Mouse (Mus musculus): ENCODE data around the gene Gm11985. TPM values are rescaled to one million over a fixed set of nuclear protein-coding genes. Genes with fewer than 3 reads are reported as not detected.

The Gm11985 gene
- polyA plus RNA-seq, 1 experiment from 2014 or later = 0.19 TPM

- H3K4me1 ChIP-seq = no peaks in the 10 kb centered on the region
- 0 out of 2 replicates have a peak, but pooled peaks have one; percentile 3 for ATAC-seq (ENCODE audit: low FRiP score, low read depth)
- no peaks in the 10 kb centered on the region for H3K36me3 ChIP-seq
- no peaks in the 10 kb centered on the region for H3K27me3 ChIP-seq
- H3K9ac ChIP-seq = no peak overlapping the region
- peak overlapping the region; percentile 52; the same call in 1 of the 2 replicates for H3K27ac ChIP-seq
- no peak overlapping the region for H3K4me3 ChIP-seq
- H3K4me2 ChIP-seq (replicated peaks) = no peak overlapping the region
- WGBS = 79% methylated on average over 10 of the region's 10 CpGs
- no peaks in the 10 kb centered on the region for H3K9me3 ChIP-seq
Observed at GRCm38 (mm10) chr11:7198481-7199256, 10.3 kb upstream of the Gm11985 start.

GRCm38 (mm10) chr11:7198006-7198405, 9.6 kb upstream of the Gm11985 start:
- Histone ChIP-seq H3K36me3 (no peaks in the 10 kb centered on the region), H3K4me2 (replicated peaks) (no peak overlapping the region), H3K4me3 (no peak overlapping the region), H3K27me3 (no peaks in the 10 kb centered on the region), H3K9ac (no peak overlapping the region), H3K27ac (peak overlapping the region; percentile 52), H3K9me3 (no peaks in the 10 kb centered on the region), H3K4me1 (no peaks in the 10 kb centered on the region)
- WGBS = 92% methylated on average over 19 of the region's 19 CpGs
- ATAC-seq (ENCODE audit: low FRiP score, low read depth) = no peak

GRCm38 (mm10) chr11:7197491-7197941, 9.1 kb upstream of the Gm11985 start, which contains the start of gene Igfbp1:
TSS of gene Igfbp1 (plus strand) at chr11:7197782.
- Histone ChIP-seq H3K36me3 (no peaks in the 10 kb centered on the region), H3K27me3 (no peaks in the 10 kb centered on the region), H3K4me3 (no peak within 1 kb of the TSS), H3K4me2 (replicated peaks) (no peak within 1 kb of the TSS), H3K4me1 (no peaks in the 10 kb centered on the region), H3K9ac (no peak within 1 kb of the TSS), H3K9me3 (no peaks in the 10 kb centered on the region), H3K27ac (peak within 1 kb of the TSS; percentile 52)
- ATAC-seq (ENCODE audit: low FRiP score, low read depth) = 0 out of 2 replicates have a peak, but pooled peaks have one; percentile 10
- 65% methylated on average over 12 of the region's 12 CpGs for WGBS

- no peak overlapping the region for H3K4me2 ChIP-seq (replicated peaks)
- no peak overlapping the region for H3K4me3 ChIP-seq
- WGBS = 80% methylated on average over 4 of the region's 4 CpGs
- H3K9ac ChIP-seq = no peak overlapping the region
- H3K27ac ChIP-seq = no peak overlapping the region
- H3K4me1 ChIP-seq = no peaks in the 10 kb centered on the region
- no peaks in the 10 kb centered on the region for H3K36me3 ChIP-seq
- no peaks in the 10 kb centered on the region for H3K9me3 ChIP-seq
- ATAC-seq (ENCODE audit: low FRiP score, low read depth) = no peak
- H3K27me3 ChIP-seq = no peaks in the 10 kb centered on the region
Observed at GRCm38 (mm10) chr11:7195312-7195685, 6.9 kb upstream of the Gm11985 start.

- Histone ChIP-seq H3K36me3 (no peaks in the 10 kb centered on the region), H3K27me3 (no peaks in the 10 kb centered on the region), H3K27ac (no peak overlapping the region), H3K9ac (no peak overlapping the region), H3K4me1 (no peaks in the 10 kb centered on the region; the same call in 1 of the 2 replicates), H3K4me2 (replicated peaks) (no peak overlapping the region), H3K4me3 (no peak overlapping the region), H3K9me3 (no peaks in the 10 kb centered on the region)
- 95% methylated on average over 10 of the region's 10 CpGs for WGBS
- no peak for ATAC-seq (ENCODE audit: low FRiP score, low read depth)
Observed at GRCm38 (mm10) chr11:7194432-7195311, 6.3 kb upstream of the Gm11985 start.

- Histone ChIP-seq H3K4me2 (replicated peaks) (no peak overlapping the region), H3K4me3 (no peak overlapping the region), H3K4me1 (no peaks in the 10 kb centered on the region; the same call in 1 of the 2 replicates), H3K27ac (no peak overlapping the region), H3K36me3 (no peaks in the 10 kb centered on the region), H3K9me3 (no peaks in the 10 kb centered on the region), H3K9ac (no peak overlapping the region), H3K27me3 (no peaks in the 10 kb centered on the region)
- 56% methylated on average over 9 of the region's 9 CpGs for WGBS
- no peak for ATAC-seq (ENCODE audit: low FRiP score, low read depth)
Observed at GRCm38 (mm10) chr11:7193134-7193533, 4.8 kb upstream of the Gm11985 start.

- Histone ChIP-seq H3K4me1 (no peaks in the 10 kb centered on the region; the same call in 1 of the 2 replicates), H3K27me3 (no peaks in the 10 kb centered on the region), H3K4me2 (replicated peaks) (no peak overlapping the region), H3K27ac (no peak overlapping the region), H3K36me3 (no peaks in the 10 kb centered on the region), H3K9ac (no peak overlapping the region), H3K4me3 (no peak overlapping the region), H3K9me3 (no peaks in the 10 kb centered on the region)
- 45% methylated on average over 6 of the region's 6 CpGs for WGBS
- no peak for ATAC-seq (ENCODE audit: low FRiP score, low read depth)
Observed at GRCm38 (mm10) chr11:7192710-7193109, 4.3 kb upstream of the Gm11985 start.

- H3K4me1 ChIP-seq = no peaks in the 10 kb centered on the region; the same call in 1 of the 2 replicates
- WGBS = 41% methylated on average over 8 of the region's 8 CpGs
- no peak overlapping the region for H3K4me2 ChIP-seq (replicated peaks)
- no peaks in the 10 kb centered on the region for H3K27me3 ChIP-seq
- no peak for ATAC-seq (ENCODE audit: low FRiP score, low read depth)
- no peaks in the 10 kb centered on the region for H3K9me3 ChIP-seq
- H3K27ac ChIP-seq = no peak overlapping the region
- H3K9ac ChIP-seq = no peak overlapping the region
- H3K4me3 ChIP-seq = no peak overlapping the region
- H3K36me3 ChIP-seq = no peaks in the 10 kb centered on the region
Observed at GRCm38 (mm10) chr11:7187472-7187871, 897 bp downstream of the Gm11985 start.

- ATAC-seq (ENCODE audit: low FRiP score, low read depth) = no peak
- no peaks in the 10 kb centered on the region for H3K36me3 ChIP-seq
- H3K4me2 ChIP-seq (replicated peaks) = no peak overlapping the region
- no peak overlapping the region for H3K4me3 ChIP-seq
- no peak overlapping the region for H3K27ac ChIP-seq
- no peak overlapping the region for H3K9ac ChIP-seq
- 37% methylated on average over 1 of the region's 1 CpGs for WGBS
- H3K4me1 ChIP-seq = no peaks in the 10 kb centered on the region
- H3K9me3 ChIP-seq = no peaks in the 10 kb centered on the region
- H3K27me3 ChIP-seq = no peaks in the 10 kb centered on the region
Observed at GRCm38 (mm10) chr11:7184420-7184819, 3.9 kb downstream of the Gm11985 start.

- Histone ChIP-seq H3K4me1 (no peaks in the 10 kb centered on the region), H3K36me3 (no peaks in the 10 kb centered on the region), H3K9ac (no peak overlapping the region), H3K4me3 (no peak overlapping the region), H3K27ac (no peak overlapping the region), H3K27me3 (no peaks in the 10 kb centered on the region), H3K9me3 (no peaks in the 10 kb centered on the region), H3K4me2 (replicated peaks) (no peak overlapping the region)
- ATAC-seq (ENCODE audit: low FRiP score, low read depth) = no peak
- 52% methylated on average over 8 of the region's 8 CpGs for WGBS
Observed at GRCm38 (mm10) chr11:7182409-7183042, 5.8 kb downstream of the Gm11985 start.

GRCm38 (mm10) chr11:7179276-7179675, 9.1 kb downstream of the Gm11985 start:
- Histone ChIP-seq H3K36me3 (no peaks in the 10 kb centered on the region), H3K4me1 (no peaks in the 10 kb centered on the region), H3K9ac (no peak overlapping the region), H3K27me3 (no peaks in the 10 kb centered on the region), H3K4me2 (replicated peaks) (no peak overlapping the region), H3K27ac (no peak overlapping the region), H3K4me3 (no peak overlapping the region), H3K9me3 (no peaks in the 10 kb centered on the region)
- WGBS = 84% methylated on average over 2 of the region's 2 CpGs
- ATAC-seq (ENCODE audit: low FRiP score, low read depth) = no peak

GRCm38 (mm10) chr11:7178724-7179123, 9.6 kb downstream of the Gm11985 start:
- H3K27ac ChIP-seq = no peak overlapping the region
- no peaks in the 10 kb centered on the region for H3K36me3 ChIP-seq
- ATAC-seq (ENCODE audit: low FRiP score, low read depth) = no peak
- H3K27me3 ChIP-seq = no peaks in the 10 kb centered on the region
- 74% methylated on average over 4 of the region's 4 CpGs for WGBS
- no peak overlapping the region for H3K4me3 ChIP-seq
- no peak overlapping the region for H3K4me2 ChIP-seq (replicated peaks)
- H3K9ac ChIP-seq = no peak overlapping the region
- H3K9me3 ChIP-seq = no peaks in the 10 kb centered on the region
- H3K4me1 ChIP-seq = no peaks in the 10 kb centered on the region
